Mouse (Mus musculus) forebrain, embryonic 15.5 days (tissue): Measurements from ENCODE around the gene Dnmt3l. TPM values are rescaled to one million over a fixed set of nuclear protein-coding genes. Genes with fewer than 3 reads are reported as not detected.
A peak's percentile ranks its signal among the peaks of the same experiment; 100 is the strongest.
"Not testable (repeated sequence)": the region's sequence is repeated elsewhere in the genome, so short reads cannot be mapped to it uniquely, and the experiment has no call there.

ENCODE experiments used
- ATAC-seq: fragments of 200-750 bp; cut with Nextera tagmentation; replicated peaks from 2 replicates; pipeline ENCODE4 v1.8.0; 2017; ENCODE audit warnings: mild to moderate bottlenecking, moderate TSS enrichment, moderate library complexity
- H3K27ac ChIP-seq: fragments of 300-500 bp; sonication (generic); replicated peaks from 2 replicates; pipeline ENCODE4 v1.5.1; 2015; ENCODE audit warnings: mild to moderate bottlenecking, inconsistent platforms
- H3K27me3 ChIP-seq: fragments of 300-500 bp; sonication (generic); 2 replicates; pipeline ENCODE4 v1.6.1; 2015; ENCODE audit warnings: inconsistent platforms
- H3K36me3 ChIP-seq: fragments of 300-500 bp; sonication (generic); 2 replicates; pipeline ENCODE4 v1.6.1; 2015; ENCODE audit warnings: mild to moderate bottlenecking, inconsistent platforms
- H3K4me1 ChIP-seq: fragments of 300-500 bp; sonication (generic); 2 replicates; pipeline ENCODE4 v1.6.1; 2015; ENCODE audit warnings: inconsistent platforms
- H3K4me2 ChIP-seq: fragments of 300-500 bp; sonication (generic); replicated peaks from 2 replicates; pipeline ENCODE4 v1.6.1; 2015; ENCODE audit warnings: mild to moderate bottlenecking, inconsistent platforms
- H3K4me3 ChIP-seq: fragments of 300-500 bp; sonication (generic); 2 replicates; pipeline ENCODE4 v1.5.1; 2015; ENCODE audit warnings: mild to moderate bottlenecking, inconsistent platforms
- H3K9ac ChIP-seq: fragments of 300-500 bp; sonication (generic); replicated peaks from 2 replicates; pipeline ENCODE4 v1.6.1; 2015; ENCODE audit warnings: mild to moderate bottlenecking, inconsistent platforms
- H3K9me3 ChIP-seq: fragments of 300-500 bp; sonication (generic); 2 replicates; pipeline ENCODE4 v1.6.1; 2016; ENCODE audit warnings: inconsistent platforms
- WGBS: fragments of 180-500 bp; shearing (Covaris S2); methylation state at CpG from one replicate; pipeline ENCODE4 v1.1.7; 2015; ENCODE audit warnings: mixed read lengths; 5-methylcytosine and 5-hydroxymethylcytosine counted together
- polyA plus RNA-seq: library from polyadenylated mRNA; unstranded; fragments of >200 nt; fragmentation: Nextera tagmentation; extraction: Ambion mirVana; gene quantifications from 2 replicates; pipeline ENCODE4 v1.2.1, GENCODE M21; 2015

Dnmt3l gene
- polyA plus RNA-seq, 1 experiment from 2014 or later = not detected

- Histone ChIP-seq H3K4me1 (no peaks in the 10 kb centered on the region), H3K9ac (no peak overlapping the region), H3K9me3 (no peaks in the 10 kb centered on the region), H3K4me2 (no peak overlapping the region), H3K36me3 (no peaks in the 10 kb centered on the region), H3K27ac (no peak overlapping the region), H3K27me3 (no peaks in the 10 kb centered on the region), H3K4me3 (no peak overlapping the region)
- ATAC-seq = no peak
- WGBS = 82% methylated on average over 4 of the region's 4 CpGs
Observed at GRCm38 (mm10) chr10:78090706-78091491, 49.2 kb downstream of the Dnmt3l start.

GRCm38 (mm10) chr10:78091865-78092724 is 50.3 kb downstream of the Dnmt3l start:
- no peak overlapping the region for H3K9ac ChIP-seq
- no peaks in the 10 kb centered on the region for H3K9me3 ChIP-seq
- ATAC-seq = no peak
- no peak overlapping the region for H3K4me2 ChIP-seq
- WGBS = 86% methylated on average over 23 of the region's 23 CpGs
- no peaks in the 10 kb centered on the region for H3K36me3 ChIP-seq
- no peak overlapping the region for H3K27ac ChIP-seq
- H3K27me3 ChIP-seq = no peaks in the 10 kb centered on the region
- no peaks in the 10 kb centered on the region for H3K4me1 ChIP-seq
- no peak overlapping the region for H3K4me3 ChIP-seq

GRCm38 (mm10) chr10:78092725-78093029 is 50.9 kb downstream of the Dnmt3l start:
- Histone ChIP-seq H3K27ac (no peak overlapping the region), H3K9me3 (no peaks in the 10 kb centered on the region), H3K9ac (no peak overlapping the region), H3K4me1 (no peaks in the 10 kb centered on the region), H3K4me2 (no peak overlapping the region), H3K27me3 (no peaks in the 10 kb centered on the region), H3K36me3 (no peaks in the 10 kb centered on the region), H3K4me3 (no peak overlapping the region)
- WGBS = 94% methylated on average over 13 of the region's 13 CpGs
- ATAC-seq = no peak

GRCm38 (mm10) chr10:78095221-78095620 is 53.5 kb downstream of the Dnmt3l start:
- Histone ChIP-seq H3K4me2 (no peak overlapping the region), H3K27me3 (no peaks in the 10 kb centered on the region), H3K4me3 (no peak overlapping the region), H3K9ac (no peak overlapping the region), H3K4me1 (no peaks in the 10 kb centered on the region), H3K36me3 (no peaks in the 10 kb centered on the region), H3K9me3 (no peaks in the 10 kb centered on the region), H3K27ac (no peak overlapping the region)
- ATAC-seq = no peak

GRCm38 (mm10) chr10:78095954-78096931 is 54.5 kb downstream of the Dnmt3l start:
- H3K27ac ChIP-seq = no peak overlapping the region
- ATAC-seq = no peak
- no peaks in the 10 kb centered on the region for H3K9me3 ChIP-seq
- H3K9ac ChIP-seq = no peak overlapping the region
- H3K27me3 ChIP-seq = no peaks in the 10 kb centered on the region
- no peak overlapping the region for H3K4me3 ChIP-seq
- 86% methylated on average over 5 of the region's 5 CpGs for WGBS
- peaks cover 4% of the 10 kb centered on the region; the same call in 1 of the 2 replicates for H3K4me1 ChIP-seq
- H3K36me3 ChIP-seq = no peaks in the 10 kb centered on the region
- H3K4me2 ChIP-seq = no peak overlapping the region

- H3K4me1 ChIP-seq = peaks cover 17% of the 10 kb centered on the region
- not testable (repeated sequence) for H3K36me3 ChIP-seq, H3K27ac ChIP-seq, H3K9me3 ChIP-seq, H3K27me3 ChIP-seq, H3K9ac ChIP-seq, H3K4me2 ChIP-seq, ATAC-seq, H3K4me3 ChIP-seq
Observed at GRCm38 (mm10) chr10:78099860-78100259, 58.1 kb downstream of the Dnmt3l start.

GRCm38 (mm10) chr10:78100989-78101780 is 59.4 kb downstream of the Dnmt3l start:
- no peak overlapping the region for H3K27ac ChIP-seq
- no peak overlapping the region for H3K9ac ChIP-seq
- H3K4me1 ChIP-seq = peaks cover 25% of the 10 kb centered on the region
- no peaks in the 10 kb centered on the region for H3K27me3 ChIP-seq
- peak overlapping the region; percentile 40 for H3K4me2 ChIP-seq
- peak overlapping the region; percentile 8; the same call in 1 of the 2 replicates for H3K4me3 ChIP-seq
- ATAC-seq = peak; percentile 53
- no peaks in the 10 kb centered on the region for H3K9me3 ChIP-seq
- no peaks in the 10 kb centered on the region for H3K36me3 ChIP-seq
- WGBS = 34% methylated on average over 16 of the region's 16 CpGs

GRCm38 (mm10) chr10:78104555-78105490 is 63.1 kb downstream of the Dnmt3l start:
- 62% methylated on average over 11 of the region's 11 CpGs for WGBS

GRCm38 (mm10) chr10:78105548-78105947 is 63.8 kb downstream of the Dnmt3l start:
- Histone ChIP-seq H3K27ac (peak overlapping the region; percentile 84), H3K9ac (no peak overlapping the region), H3K27me3 (no peaks in the 10 kb centered on the region), H3K4me3 (no peak overlapping the region), H3K4me2 (peak overlapping the region; percentile 5), H3K9me3 (no peaks in the 10 kb centered on the region), H3K36me3 (no peaks in the 10 kb centered on the region), H3K4me1 (peaks cover 25% of the 10 kb centered on the region)
- no peak for ATAC-seq
- 70% methylated on average over 12 of the region's 12 CpGs for WGBS

More at GRCm38 (mm10) chr10:78104555-78105490, 63.1 kb downstream of the Dnmt3l start:
- Histone ChIP-seq H3K4me1 (peaks cover 25% of the 10 kb centered on the region), H3K4me3 (no peak overlapping the region), H3K4me2 (peak overlapping the region; percentile 5), H3K27ac (peak overlapping the region; percentile 84), H3K9me3 (no peaks in the 10 kb centered on the region), H3K27me3 (no peaks in the 10 kb centered on the region), H3K9ac (no peak overlapping the region), H3K36me3 (no peaks in the 10 kb centered on the region)
- no peak; the same call in 1 of the 2 replicates for ATAC-seq
